Mouse (Mus musculus) bone marrow macrophage, adult 2 months (primary cell): ENCODE measurements around the gene Zfp324.

Experiments
- CTCF ChIP-seq: IDR thresholded peaks from 2 replicates; pipeline ENCODE4 v1.5.1; 2012; ENCODE audit warnings: low read depth, mild to moderate bottlenecking, low read length, moderate library complexity
- POLR2A ChIP-seq: IDR thresholded peaks from 2 replicates; pipeline ENCODE4 v1.6.1; 2012; ENCODE audit warnings: mild to moderate bottlenecking, low read depth, low read length, borderline replicate concordance

DNA sequence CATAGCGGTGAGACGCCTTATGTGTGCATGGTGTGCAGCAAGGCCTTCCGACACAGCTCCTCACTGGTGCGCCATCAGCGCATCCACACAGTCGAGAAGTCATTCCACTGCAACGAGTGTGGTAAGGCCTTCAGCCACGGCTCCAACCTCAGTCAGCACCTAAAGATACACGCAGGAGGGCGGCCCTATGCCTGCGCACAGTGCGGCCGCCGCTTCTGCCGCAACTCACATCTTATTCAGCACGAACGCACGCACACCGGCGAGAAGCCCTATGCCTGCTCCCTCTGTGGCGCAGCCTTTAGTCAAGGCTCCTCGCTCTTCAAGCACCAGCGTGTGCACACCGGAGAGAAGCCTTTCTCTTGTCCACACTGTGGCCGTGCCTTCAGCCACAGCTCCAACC lies 5.3 kb downstream of the Zfp324 start:
- TF ChIP-seq CTCF (no peak), POLR2A (no peak)
